Mouse (Mus musculus) kidney, postnatal 10 days (tissue): ENCODE results near the gene Rfesd.
A peak's percentile ranks its signal among the peaks of the same experiment; 100 is the strongest.

ENCODE experiments used
- DNase-seq: peaks from one replicate; pipeline ENCODE4 v3.0.0; 2021; ENCODE audit warnings: mixed read lengths

The Rfesd gene

DNA sequence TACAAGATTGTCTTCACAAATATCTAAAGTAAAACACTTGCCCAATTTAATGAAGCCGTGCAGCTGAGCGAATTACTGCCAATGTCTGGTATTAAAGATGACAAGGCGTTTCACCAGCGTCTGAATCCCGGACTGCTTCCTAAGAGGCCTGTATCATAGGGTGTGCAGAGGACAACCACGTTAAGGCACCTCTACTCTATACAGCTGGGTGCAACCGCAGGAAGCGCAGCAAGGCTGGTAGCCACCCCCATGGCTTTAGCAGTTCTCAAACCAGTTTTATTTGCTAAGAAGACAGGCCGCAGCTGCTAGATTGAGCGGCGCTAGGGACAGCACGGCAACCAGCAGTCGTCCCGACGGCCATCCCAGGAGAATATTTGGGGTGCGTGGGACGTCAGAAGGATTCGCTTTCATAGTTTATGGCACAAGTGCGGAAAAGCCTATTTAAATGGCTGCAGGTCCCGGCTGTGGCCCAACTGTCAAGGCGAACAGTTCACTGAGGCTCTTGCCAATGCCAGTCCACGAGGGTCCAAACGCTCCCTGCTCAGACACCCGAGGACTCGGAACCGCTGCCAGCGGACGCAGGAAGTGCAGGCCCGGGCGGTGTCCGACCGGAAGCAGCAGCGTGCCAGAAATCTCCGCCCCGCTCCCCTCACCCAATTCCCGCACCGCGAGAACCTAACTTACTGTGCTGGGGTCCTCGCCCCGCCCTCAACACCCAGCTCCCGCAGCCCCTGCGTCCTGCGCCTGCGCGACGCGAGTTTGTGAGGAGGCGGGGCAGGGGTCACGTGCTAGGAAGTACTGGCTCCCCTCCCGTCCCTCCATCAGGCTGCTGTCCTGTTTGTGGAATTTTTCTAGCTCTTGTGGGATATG lies at the start of gene Rfesd:
Gene Rfesd, minus strand, starts transcription at position 746 of the 870 bp plus-strand sequence.
- DNase-seq = peak; percentile 99

DNA sequence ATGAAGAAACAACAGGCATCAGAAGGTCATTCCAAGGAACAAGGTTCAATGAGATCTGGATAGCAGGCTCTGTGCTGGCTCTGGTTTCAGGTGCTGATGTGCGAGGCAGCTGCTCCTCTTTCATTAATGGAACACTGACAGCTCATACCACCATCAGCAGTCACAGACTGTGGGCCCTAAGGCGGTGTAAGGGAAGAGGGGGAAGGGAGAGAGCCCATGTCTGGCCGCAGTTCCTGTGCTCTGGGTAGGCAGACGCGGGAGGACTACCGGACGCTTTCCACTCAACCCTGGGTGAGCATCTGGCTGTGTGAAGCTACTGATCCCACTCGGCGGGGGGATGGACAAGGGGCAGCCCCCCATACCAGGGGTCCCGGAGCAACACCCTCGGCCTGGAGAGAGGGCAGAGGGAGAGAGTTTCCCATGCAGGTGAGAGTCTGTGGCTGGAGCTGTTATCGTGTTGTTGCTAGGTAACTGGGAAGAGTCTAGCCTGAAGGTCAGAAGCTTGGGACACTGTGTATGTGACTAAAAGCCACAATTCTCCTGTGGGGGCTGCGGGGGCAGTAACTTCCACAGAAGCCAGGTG lies 45.9 kb upstream of the Rfesd start:
- DNase-seq = no peak

DNA sequence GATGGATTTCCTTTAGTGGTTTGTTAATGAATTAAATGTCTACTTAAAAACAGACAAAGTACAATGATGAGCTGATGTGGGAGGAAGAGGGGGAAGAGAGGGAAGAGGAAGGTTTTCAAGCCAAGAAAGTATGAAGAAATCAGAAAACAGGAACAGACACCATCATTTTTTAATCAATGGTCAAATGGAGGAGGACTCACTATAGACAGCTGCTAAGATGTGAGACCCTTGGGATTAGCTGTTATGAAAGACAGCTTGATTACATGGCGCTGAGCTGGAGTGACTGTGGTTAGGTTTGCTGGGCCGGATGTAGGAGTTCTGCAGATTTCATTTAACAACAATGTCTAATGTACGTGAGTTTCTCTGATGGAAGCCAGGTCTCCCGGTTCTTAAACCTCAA lies 45.0 kb upstream of the Rfesd start:
- DNase-seq = no peak

DNA sequence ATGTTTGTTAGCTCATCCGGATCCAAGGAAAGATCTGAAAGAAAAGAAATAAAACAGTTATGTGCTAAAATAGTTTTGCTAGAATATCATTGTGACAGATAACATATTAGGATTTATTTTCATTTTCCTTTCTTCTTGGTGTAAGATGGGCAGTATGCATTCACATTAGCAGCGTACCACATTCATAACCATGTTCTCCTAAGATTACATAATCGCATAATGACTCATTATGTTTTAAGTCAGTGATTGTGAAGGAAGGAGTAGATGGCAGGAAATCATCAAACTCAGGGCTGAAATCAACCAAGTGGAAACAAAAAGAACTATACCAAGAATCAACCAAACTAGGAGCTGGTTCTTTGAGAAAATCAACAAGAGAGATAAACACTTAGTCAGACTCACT lies 44.0 kb upstream of the Rfesd start:
- DNase-seq = no peak

DNA sequence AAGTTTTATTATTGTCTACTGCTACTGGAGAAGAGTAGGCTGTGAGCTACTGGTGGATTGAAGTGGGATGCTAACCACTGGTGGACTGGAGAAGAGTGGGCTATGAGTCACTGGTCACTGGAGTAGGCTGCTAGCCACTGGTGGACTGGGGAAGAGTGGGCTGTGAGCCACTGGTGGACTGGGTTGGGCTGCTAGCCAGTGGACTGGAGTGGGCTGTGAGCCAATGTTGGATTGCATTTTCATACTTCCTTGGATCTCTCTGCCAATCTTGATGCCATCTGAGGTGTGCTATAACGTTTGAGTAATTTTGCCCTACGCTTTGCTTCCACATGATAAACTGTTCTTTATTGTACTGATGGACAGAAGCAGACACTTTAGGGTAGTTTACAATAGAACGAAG lies 43.6 kb upstream of the Rfesd start:
- no peak for DNase-seq

DNA sequence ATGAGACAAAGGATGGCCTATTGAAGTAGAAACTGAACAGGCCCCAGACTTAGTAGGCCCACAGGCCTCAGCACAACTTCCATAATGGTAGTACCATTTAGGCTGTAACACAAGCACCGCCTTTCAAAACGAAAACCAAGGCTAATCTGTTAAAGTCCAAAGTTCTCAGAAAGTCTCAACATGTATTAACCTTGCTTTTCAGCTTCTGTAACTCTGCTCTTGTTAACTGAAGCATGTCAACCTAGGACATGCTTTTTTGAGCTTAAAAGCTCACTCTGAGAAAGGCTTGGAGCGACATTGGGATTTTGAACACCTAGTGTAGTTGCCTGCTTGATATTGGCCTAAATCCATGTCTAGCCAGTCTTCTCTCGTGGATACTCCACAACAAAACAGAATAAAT lies 41.1 kb upstream of the Rfesd start:
- no peak for DNase-seq

DNA sequence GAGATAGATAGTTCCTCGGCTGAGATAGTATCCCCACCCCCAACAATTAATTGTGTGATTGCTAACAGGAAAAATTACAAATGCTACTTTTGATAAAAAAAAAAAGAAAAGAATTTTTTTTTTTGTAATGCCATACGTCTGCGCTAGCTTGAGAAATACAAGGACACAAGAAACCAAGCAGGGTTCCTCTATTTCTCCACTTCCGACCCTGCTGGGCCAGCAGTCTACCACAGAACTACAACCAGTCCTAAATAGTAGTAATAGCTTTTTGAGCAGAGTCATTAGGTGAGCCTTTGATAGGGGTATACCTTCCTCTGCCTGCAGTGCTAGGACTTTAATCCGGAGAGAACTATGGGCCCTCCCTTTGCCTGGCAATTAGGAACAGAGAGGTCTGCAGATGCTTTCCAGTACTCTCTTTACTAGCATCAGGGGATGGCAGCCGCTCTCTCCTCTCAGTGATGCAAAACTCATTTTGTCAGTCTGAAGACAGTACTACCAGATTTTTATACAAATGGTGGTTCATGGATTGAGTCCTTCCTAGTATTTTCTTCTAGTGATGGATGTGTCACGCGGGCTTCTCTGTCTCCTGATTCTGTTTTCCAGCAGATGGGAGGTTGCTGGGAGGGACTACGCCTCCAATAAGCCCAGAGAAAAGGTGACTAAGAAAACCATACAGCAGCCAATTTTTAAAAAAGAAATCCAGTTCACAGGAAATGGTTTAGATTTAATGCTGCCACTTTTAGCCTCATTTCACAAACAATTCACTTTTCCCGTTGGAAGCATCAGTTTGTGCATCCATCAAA lies 38.9 kb upstream of the Rfesd start:
- no peak for DNase-seq

DNA sequence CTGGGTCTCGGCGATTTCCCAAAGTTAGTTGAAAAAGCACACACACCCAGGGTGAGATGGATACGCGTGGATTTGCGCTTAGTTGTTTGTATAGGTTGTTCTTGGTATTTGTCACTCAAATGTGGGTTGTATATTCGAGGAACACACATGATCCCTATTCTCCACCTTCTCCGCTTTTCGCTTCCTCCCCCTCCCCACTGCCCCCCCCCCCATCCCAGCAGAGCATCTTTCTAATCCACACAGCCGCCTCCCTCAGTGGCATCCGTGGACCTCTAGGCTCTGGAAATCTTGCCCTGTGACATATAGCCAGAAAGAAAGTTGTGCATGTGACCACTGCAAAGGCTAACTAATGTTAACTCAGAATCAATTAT lies 38.4 kb upstream of the Rfesd start, which contains the start of gene Gpr150:
Gene Gpr150, minus strand, starts transcription at position 101 of the 371 bp plus-strand sequence.
- DNase-seq = no peak

DNA sequence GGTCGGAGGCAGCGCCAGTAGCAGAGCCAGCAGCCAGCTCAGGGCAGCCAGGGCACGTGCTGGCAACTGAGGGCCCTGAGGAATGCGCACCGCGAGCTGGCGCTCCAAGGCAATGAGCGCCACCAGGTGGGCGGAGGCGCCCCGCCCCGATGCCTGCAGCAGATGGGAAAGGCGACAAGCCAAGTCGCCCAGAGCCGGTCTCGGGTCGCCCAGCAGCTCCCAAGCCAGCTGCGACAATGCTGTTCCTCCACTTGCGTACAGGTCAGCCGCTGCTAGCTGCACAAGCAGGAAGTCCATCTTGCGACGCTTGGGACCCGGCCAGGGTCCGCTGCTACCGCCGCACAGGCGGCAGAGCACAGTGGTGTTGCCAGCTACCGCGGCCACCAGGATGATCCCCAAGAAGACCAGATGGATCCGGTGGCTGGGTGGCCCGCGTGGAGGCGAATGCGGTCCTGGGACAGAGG lies 37.8 kb upstream of the Rfesd start:
- DNase-seq = peak; percentile 80

DNA sequence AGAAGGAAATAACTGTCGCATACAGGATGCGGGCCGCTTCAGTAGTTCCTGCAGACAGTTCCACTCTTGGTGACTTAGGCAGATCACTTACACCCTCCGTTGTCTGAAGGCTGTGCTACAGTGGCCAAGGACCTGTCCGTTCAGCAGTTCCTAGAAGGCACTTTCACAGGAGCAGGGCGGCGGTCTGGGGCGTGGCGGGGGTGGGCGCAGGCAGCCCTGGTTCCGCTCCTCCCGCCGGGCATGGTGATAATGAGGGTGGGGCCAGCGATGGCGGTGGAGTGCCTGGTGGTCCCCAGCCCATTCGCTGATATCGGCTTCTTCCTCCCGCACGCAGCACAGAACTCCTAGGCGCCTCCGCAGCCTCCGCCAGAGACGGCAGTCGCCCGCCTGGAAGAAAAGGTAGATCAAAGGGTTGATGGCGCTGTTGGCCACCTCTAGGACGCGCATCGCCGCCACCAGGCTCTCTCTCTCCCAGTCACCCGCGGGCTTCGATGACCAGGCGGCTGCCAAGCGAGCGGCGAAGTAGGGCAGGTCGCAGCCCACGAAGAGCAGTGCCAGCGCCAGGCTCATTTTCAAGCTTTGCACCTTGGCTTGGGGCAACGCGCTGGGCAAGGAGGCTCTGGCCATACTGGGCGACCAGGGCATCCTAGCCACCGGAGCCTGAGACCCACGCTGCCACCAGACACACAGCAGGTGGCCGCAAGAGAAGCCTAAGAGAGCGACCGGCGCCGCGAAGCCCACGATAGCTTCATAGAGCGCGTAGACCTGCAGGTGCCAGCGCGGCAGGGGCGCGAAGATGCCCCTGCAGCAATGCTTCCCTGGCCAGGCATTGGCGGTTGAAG lies 37.1 kb upstream of the Rfesd start:
- DNase-seq = peak; percentile 40

DNA sequence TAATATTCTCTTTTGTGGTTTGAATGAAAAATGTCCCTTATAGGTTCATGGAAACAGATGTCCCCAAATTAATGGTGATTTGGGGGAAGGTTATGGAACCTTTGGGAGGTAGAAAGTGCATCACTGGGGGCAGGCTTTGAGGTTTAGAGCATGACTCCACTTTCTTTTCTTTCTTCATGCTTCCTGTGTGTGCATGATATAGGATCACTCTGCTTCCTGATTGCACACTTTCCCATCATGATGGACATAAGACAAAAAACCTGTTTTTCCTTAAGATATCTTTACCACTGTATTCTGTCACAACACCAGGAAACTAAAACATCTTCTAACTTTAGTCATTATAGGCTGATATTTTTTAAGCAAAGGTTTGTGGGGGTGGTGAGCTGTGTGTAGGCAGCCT lies 26.5 kb upstream of the Rfesd start:
- no peak for DNase-seq

DNA sequence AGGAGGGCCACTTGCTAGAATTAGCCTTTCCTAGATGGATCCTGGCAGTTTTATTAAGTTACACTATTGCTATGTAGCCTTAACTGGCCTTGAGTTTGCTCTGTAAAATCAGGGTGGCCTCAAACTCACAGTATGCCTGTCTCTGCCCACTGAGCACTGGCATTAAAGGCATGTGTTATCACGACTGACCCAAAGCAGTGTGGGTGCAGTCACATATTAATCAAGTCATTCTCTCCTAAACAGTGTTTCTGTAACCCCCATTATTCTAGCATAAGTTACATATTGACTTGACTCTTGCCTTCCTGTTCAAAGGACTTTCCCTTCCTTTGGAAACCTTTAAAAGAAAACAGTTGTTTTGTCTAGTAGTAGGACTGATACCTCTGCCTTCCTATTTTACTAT lies 23.9 kb upstream of the Rfesd start:
- DNase-seq = no peak

DNA sequence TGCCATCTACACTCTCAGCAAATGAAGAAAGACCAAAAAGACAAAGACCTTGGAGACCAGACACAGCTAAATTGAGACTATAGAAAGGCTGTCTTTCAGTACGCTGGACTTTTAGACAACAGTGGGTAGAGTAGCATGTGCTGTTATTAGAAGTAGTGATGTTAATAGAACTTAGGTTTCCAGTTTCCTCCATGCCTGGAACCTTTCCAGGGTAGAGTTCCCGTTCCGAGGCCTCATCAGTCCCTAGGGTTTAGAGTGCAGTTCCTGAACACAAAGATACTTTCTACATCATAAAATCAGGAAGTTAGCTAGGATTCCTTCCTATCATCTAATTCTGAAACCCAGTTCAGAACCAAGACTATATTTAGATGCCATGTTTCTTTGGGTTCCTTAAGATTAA lies 6.1 kb upstream of the Rfesd start:
- no peak for DNase-seq

DNA sequence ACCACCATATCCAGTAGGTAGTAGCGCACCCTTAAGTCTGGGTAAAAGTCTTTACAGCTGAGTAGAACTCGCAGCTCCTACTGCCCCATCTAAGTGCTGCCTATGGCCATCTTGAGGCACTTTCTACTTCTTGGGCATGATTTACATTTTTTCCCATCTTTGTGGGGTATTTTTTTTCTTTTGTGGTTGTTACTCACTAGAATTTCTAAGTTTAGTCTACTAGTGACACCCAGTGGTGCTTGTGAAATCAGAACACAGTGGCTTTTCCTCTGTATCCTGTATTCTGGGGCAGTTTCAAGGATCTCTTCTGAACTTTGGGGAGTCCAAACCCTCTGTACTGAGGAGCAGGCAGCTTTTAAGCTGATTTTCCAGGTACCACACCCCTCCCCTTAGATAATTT lies 3.3 kb upstream of the Rfesd start:
- peak; percentile 20 for DNase-seq

DNA sequence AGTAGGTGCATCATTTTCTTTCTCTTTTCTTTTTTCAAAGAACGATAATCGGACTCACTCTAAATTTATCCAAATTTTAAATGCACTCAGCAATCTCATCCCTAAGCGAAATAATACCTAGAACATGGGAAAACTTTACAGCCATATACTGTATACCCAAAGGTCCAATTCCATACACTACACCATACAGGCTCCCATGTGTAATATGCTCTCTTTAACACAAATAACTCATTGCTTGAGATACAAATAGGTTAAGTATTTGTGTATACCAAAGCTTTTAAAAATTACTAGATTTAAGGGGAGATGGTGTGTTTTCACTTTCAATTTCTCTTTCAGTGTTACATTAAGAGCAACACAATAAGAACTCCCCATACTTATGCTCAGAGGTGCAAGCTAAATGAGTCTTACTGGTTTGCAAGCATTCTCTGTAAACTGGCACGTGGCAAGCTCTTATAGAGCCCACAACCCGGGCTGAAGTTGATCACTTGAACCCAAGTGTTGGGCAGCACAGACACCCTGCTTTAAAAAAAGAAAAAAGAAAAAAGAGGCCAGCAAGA lies 403 bp upstream of the Rfesd start:
- DNase-seq = no peak

DNA sequence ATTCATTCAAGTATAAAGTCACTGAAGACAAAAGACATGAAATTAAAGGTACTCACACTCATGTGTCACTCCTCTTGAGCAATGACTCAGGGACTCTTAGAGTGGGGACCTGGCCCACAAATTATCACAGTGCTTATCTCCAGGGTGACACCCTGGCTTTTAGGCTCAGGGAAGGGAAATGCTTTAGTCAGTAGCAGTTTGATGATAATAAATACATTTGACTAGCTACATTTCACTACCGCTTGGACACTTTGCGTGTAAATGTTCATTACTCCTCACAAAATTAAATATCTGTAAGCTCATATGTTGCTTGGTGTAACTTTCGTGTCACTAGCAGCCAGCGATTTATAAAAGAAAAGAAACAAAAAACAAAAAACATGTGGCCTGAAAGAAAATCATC lies 1.1 kb downstream of the Rfesd start:
- no peak for DNase-seq

DNA sequence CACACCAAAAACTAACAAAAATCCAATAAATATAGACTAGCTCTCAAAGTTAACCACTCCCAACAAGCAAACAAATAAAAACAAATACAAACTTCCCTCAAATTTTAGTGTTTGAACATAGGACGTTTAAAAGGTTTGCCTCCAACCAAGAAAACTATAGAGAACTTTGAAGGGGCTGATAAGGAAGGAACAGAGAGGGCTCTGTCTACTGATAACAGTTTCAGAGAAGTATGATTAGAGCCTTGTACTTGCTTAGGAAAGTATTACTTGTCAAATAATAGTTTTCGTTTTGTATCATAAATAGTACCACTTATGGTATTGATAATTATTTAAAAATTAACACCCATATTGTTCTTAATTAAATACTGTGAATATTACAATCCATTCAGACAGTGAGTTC lies 4.0 kb downstream of the Rfesd start:
- DNase-seq = no peak

DNA sequence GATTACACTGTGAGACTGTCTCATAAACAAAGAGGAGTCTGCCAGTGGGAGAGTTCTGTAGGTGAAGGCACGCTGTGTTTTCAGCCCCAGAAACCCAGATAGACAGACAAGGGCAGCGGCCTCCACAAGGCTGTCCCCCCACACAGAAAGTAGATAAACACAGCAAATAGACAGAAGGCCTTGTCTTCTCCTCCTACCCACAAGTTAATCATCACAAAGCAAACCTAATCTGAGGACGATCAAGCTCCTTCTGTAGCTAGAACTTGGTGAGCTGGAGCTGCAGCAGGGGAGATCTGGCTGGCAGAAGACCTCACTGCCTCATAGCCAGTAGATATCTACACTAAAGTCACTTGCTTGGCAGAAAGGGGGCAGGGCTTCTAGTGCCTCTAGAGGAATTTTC lies 15.2 kb downstream of the Rfesd start:
- no peak for DNase-seq

DNA sequence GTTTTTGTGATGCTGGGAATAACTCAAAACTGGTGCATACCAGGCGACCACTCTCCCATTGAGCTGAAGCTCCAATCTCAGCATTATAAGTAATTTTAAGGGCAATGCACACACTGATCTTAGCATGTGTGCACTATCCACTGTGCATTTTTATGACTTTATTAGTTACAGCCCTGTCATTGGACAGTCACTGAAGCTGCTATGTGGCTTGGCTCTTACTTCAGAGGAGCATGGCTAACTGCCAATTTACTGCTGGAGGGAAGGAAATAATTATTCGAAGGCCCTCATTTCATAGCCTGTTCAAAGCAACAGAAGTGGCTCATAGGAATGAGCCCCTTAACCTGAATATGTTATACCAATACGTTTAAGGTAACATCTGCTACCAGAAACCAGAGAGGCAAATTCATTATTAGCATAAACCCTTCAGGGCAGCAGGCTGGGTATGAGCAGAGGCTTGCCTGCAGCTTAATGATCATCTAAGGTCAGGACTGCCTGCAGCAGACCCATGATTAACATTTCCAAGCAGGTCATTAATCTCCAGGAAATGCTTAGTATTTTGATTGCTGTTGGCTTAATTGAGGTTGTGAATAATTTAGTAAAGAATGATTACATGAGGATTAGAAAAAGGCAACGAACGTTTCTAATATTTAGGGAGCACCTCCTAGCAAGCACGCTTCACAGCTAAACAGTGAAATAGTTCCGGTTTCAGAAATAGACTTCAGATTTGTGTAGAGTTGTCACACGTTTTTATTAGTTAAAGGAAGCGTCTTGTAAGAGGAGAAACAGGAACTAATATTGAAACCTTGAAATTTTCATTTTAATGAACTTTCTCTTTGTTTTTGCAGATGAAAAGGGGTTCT lies 26.1 kb downstream of the Rfesd start:
- peak; percentile 70 for DNase-seq

DNA sequence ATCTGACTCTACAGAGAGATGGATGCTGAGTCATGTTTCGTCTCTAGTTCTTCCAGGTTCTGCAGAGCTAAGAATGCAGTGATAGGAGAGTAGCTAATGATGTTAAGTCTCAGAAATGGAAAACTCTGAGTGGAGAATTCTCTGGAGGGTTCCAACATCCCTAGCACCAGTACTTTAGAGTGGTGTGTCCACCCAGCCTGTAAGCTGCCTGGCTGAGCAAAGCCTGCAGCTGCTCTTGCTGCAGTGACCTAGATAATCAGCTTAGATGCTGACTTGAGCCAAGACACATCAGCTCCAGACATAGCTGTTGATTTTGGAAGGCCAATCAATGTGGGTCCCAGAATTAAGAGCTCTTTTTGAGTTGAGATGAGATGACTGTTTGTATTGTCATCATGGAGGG lies 30.4 kb downstream of the Rfesd start:
- peak; percentile 41 for DNase-seq

DNA sequence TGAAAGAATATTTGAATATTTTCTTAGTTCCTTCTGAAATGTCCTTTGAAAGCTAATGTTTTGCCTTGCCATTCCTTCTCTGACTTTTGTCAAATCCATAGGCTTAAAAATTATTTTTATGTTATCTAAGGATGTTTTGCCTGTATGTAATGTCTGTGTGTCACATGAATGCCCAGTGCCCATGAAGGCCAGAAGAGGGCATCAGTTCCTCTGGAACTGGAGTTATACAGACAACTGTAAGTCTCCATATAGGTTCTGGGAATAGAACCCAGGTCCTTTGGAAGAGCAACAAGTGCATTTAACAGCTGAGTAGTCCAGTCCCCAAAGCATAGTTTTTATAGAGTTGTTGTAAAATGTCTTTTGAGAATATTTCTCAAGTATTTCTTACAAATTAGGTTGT lies 36.6 kb downstream of the Rfesd start:
- DNase-seq = no peak
